Mouse (Mus musculus): ENCODE measurements around the gene Prpf18. TPM values are rescaled to one million over a fixed set of nuclear protein-coding genes. Genes with fewer than 3 reads are reported as not detected.

Prpf18 gene
- total and polyA plus RNA-seq, 3 experiments = 11.4 to 34.7 (median 29.0) TPM

DNA sequence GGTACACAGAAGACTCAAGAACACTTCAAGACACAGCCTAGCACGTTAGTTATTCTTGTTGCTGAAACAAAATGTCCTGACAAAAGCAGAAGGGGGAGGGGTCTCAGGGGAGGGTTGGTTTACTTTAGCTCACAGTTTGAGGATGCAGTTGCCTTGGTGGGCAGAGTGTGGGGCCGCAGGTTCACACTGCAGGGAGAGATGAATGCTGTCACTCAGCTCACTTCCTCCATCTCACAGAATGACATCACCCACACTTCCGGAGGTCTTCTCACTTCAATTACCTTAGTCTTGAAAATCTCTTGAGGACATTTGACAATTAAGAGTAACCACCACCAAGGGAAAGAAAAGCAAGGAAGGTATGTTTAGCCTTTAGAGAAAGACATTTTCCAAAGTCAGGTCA lies 60.3 kb downstream of the Prpf18 start:
- no peak overlapping the region for H3K9ac ChIP-seq (ENCODE audit: low read depth, low read length)
- peak overlapping the region; percentile 72 for H3K27ac ChIP-seq
- WGBS = 40% methylated on average over 3 of the region's 3 CpGs

DNA sequence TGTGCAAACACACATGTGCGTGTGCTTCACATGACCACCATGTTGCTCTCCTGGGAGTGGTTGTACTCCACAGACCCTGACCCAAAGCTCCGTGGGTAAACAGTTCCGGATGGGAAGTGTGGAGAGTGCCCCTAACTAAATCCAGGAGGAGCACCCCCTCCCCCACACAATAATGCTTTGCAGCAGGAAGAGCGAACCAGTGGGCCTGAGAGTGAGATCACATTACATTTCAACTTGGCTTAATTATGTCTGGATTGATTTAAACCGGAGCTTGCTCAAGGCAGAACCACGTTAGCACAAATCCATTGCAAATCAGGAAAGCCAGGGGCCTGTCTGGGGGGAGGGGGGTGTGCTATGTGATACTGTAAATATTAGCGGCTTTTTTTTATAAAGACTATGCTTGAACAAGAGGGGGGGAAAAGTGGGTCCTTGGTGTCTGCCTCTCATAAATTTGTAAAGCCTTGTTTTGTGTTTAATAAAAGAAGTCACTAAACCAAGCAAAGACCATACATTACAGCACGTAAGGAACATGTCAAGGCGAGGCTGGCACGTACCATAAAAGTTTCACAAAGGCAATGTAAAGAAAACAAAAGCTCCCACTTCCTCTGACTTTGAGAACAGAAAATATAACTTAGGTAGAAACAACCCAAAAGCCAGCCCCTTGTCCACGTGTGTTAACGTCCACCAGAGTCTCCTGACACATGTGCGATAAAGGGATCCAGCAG lies 64.1 kb downstream of the Prpf18 start:
- Histone ChIP-seq H3K36me3 (ENCODE audit: control insufficient read depth, insufficient read depth, low read length) (peaks cover 17% of the 10 kb centered on the region), H3K27ac (no peak overlapping the region), H3K27me3 (ENCODE audit: control insufficient read depth, insufficient read depth, low read length) (no peaks in the 10 kb centered on the region), H3K4me1 (ENCODE audit: control insufficient read depth, insufficient read depth, low read length) (peaks cover 12% of the 10 kb centered on the region), H3K4me3 (no peak overlapping the region), H3K79me2 (replicated peaks; ENCODE audit: control insufficient read depth, insufficient read depth, low read length) (no peaks in the 10 kb centered on the region), H3K9ac (ENCODE audit: low read depth, low read length) (no peak overlapping the region)
- intact Hi-C loops (cut with DNase I) = no loop called here
- no peak for TF ChIP-seq CTCF (IDR thresholded peaks at IDR 0.05)
- DNase-seq = no peak
- WGBS = 75% methylated on average over 13 of the region's 13 CpGs

More for the DNA sequence above, 60.3 kb downstream of the Prpf18 start:
- TF ChIP-seq CTCF (IDR thresholded peaks at IDR 0.05) = no peak
- TF ChIP-seq EP300 (IDR thresholded peaks at IDR 0.05; ENCODE audit: insufficient read depth, low read depth, low read length) = no peak
- no peak for TF ChIP-seq POLR2A (IDR thresholded peaks at IDR 0.05; ENCODE audit: insufficient read depth, low read depth, low read length)
- Histone ChIP-seq H3K4me1 (ENCODE audit: control insufficient read depth, insufficient read depth, low read length) (peaks cover 14% of the 10 kb centered on the region), H3K79me2 (replicated peaks; ENCODE audit: control insufficient read depth, insufficient read depth, low read length) (no peaks in the 10 kb centered on the region), H3K27me3 (ENCODE audit: control insufficient read depth, insufficient read depth, low read length) (no peaks in the 10 kb centered on the region), H3K4me3 (no peak overlapping the region), H3K36me3 (ENCODE audit: control insufficient read depth, insufficient read depth, low read length) (peaks cover 22% of the 10 kb centered on the region)
- intact Hi-C loops (cut with DNase I) = loop anchor here (2.0 to 10.0 kb wide), 3 partner anchors 33 to 157 kb away; no protein-coding TSS in a partner anchor
- DNase-seq = no peak

DNA sequence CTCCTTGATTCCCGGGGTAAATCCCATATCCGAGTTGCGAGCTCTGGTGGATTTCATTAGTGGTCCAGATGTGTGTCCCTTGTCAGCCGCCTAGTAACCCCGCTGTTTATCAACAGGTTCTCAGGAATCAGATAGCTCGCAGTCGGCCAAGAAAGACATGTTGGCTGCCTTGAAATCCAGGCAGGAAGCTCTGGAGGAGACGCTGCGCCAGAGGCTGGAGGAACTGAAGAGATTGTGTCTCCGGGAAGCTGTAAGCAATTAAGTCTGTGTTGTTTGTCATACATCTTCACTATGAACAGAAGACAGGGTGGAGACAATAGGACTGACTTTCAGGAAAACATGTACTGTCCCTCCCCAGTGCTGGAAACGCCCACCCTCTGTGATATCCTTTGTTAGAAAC lies 65.7 kb downstream of the Prpf18 start:
- 0 out of 2 replicates have a peak overlapping the region, but pooled peaks have one; percentile 3 for H3K4me3 ChIP-seq
- peak overlapping the region; percentile 65 for H3K27ac ChIP-seq
- TF ChIP-seq POLR2A (IDR thresholded peaks at IDR 0.05; ENCODE audit: insufficient read depth, low read depth, low read length) = no peak
- TF ChIP-seq EP300 (IDR thresholded peaks at IDR 0.05; ENCODE audit: insufficient read depth, low read depth, low read length) = 0 out of 2 replicates have a peak, but pooled peaks have one; percentile 33
- no peak for TF ChIP-seq CTCF (IDR thresholded peaks at IDR 0.05)
- H3K79me2 ChIP-seq (replicated peaks; ENCODE audit: control insufficient read depth, insufficient read depth, low read length) = no peaks in the 10 kb centered on the region
- no peak overlapping the region for H3K9ac ChIP-seq (ENCODE audit: low read depth, low read length)
- peaks cover 9% of the 10 kb centered on the region for H3K36me3 ChIP-seq (ENCODE audit: control insufficient read depth, insufficient read depth, low read length)
- H3K27me3 ChIP-seq (ENCODE audit: control insufficient read depth, insufficient read depth, low read length) = no peaks in the 10 kb centered on the region
- peaks cover 4% of the 10 kb centered on the region for H3K4me1 ChIP-seq (ENCODE audit: control insufficient read depth, insufficient read depth, low read length)
- 33% methylated on average over 11 of the region's 11 CpGs for WGBS
- peak; percentile 51 to 67 for DNase-seq
- intact Hi-C loops (cut with DNase I) = no loop called here

DNA sequence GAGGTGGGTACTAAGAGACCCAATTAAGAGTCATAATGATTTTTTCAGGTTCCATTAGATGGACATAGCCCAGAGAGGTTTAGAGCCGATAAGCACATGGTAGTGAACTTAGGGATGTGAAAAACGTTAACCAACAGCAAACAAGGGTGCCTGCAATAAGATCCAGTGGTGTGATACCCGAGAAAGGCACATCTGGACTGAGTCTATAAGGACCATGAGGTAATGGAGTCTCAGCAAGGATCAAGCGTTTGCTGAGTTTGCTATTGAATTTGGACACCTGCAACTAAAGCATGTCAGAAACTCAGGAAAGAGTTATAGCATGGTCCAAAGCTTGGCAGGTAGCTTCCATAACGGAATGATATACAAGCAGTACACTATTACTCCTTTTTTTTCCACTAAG lies 67.7 kb downstream of the Prpf18 start:
- H3K27ac ChIP-seq = no peak overlapping the region; the same call in 1 of the 2 replicates
- no peaks in the 10 kb centered on the region; the same call in 1 of the 2 replicates for H3K79me2 ChIP-seq (replicated peaks; ENCODE audit: control insufficient read depth, insufficient read depth, low read length)
- TF ChIP-seq CTCF (IDR thresholded peaks at IDR 0.05) (no peak), EP300 (IDR thresholded peaks at IDR 0.05; ENCODE audit: insufficient read depth, low read depth, low read length) (no peak), POLR2A (IDR thresholded peaks at IDR 0.05; ENCODE audit: insufficient read depth, low read depth, low read length) (no peak)
- DNase-seq = no peak
- H3K4me3 ChIP-seq = no peak overlapping the region
- no peak overlapping the region for H3K9ac ChIP-seq (ENCODE audit: low read depth, low read length)
- 80% methylated on average over 5 of the region's 5 CpGs for WGBS
- peaks cover 14% of the 10 kb centered on the region for H3K4me1 ChIP-seq (ENCODE audit: control insufficient read depth, insufficient read depth, low read length)
- H3K36me3 ChIP-seq (ENCODE audit: control insufficient read depth, insufficient read depth, low read length) = peaks cover 17% of the 10 kb centered on the region
- intact Hi-C loops (cut with DNase I) = loop anchor here (2.0 kb wide), 1 partner anchor 13 kb away; no protein-coding TSS in a partner anchor
- H3K27me3 ChIP-seq (ENCODE audit: control insufficient read depth, insufficient read depth, low read length) = no peaks in the 10 kb centered on the region

DNA sequence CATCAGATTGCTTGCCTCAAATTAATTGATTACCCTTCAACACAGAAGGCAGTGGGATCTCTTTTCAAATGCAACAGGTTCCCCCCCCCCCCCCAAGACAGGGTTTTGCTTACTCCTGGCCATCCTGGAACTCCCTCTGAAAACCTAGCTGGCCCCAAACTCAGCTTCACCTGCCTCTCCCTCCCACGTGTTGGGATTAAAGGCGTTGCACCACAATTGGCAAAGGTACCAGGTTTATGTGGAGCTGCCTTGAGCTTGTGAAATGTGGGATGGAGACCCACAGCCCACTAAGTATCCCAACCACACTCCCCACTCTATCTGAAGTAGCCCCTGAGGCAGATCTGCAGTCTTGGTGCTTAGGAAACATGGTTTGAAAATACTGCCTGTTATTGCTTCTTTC lies 69.0 kb downstream of the Prpf18 start:
- intact Hi-C loops (cut with DNase I) = no loop called here

DNA sequence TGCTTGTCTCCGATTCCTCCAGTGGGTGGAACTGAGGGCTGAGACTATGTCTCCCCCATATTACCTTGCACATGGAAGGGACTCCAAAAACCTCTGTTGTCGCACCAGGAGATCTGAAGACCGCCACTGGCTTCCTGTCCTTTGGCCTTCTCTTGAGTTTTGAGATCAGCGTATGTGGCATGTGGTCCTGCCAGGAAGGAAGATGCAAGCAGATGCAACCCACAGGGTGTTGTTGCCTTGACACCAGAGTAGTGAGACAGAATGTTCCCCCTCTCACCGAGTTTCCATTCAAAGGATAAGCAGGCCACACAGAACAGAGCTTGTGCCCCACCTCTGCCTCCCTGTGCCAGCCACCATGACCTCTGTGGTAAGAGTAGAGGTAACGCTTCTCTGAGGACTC lies 71.2 kb downstream of the Prpf18 start:
- DNase-seq = no peak
- no peak for TF ChIP-seq POLR2A (IDR thresholded peaks at IDR 0.05; ENCODE audit: insufficient read depth, low read depth, low read length)
- no peak for TF ChIP-seq EP300 (IDR thresholded peaks at IDR 0.05; ENCODE audit: insufficient read depth, low read depth, low read length)
- no peak for TF ChIP-seq CTCF (IDR thresholded peaks at IDR 0.05)
- no peaks in the 10 kb centered on the region for H3K27me3 ChIP-seq (ENCODE audit: control insufficient read depth, insufficient read depth, low read length)
- H3K4me3 ChIP-seq = no peak overlapping the region
- H3K4me1 ChIP-seq (ENCODE audit: control insufficient read depth, insufficient read depth, low read length) = peaks cover 23% of the 10 kb centered on the region
- peaks cover 41% of the 10 kb centered on the region for H3K36me3 ChIP-seq (ENCODE audit: control insufficient read depth, insufficient read depth, low read length)
- H3K9ac ChIP-seq (ENCODE audit: low read depth, low read length) = no peak overlapping the region
- 64% methylated on average over 6 of the region's 6 CpGs for WGBS
- H3K27ac ChIP-seq = no peak overlapping the region
- no peaks in the 10 kb centered on the region; the same call in none of the 2 replicates for H3K79me2 ChIP-seq (replicated peaks; ENCODE audit: control insufficient read depth, insufficient read depth, low read length)
- intact Hi-C loops (cut with DNase I) = no loop called here

More for the DNA sequence above, 69.0 kb downstream of the Prpf18 start:
- H3K36me3 ChIP-seq (ENCODE audit: control insufficient read depth, insufficient read depth, low read length) = peaks cover 27% of the 10 kb centered on the region
- no peak for DNase-seq
- H3K9ac ChIP-seq (ENCODE audit: low read depth, low read length) = no peak overlapping the region
- H3K27ac ChIP-seq = no peak overlapping the region
- no peaks in the 10 kb centered on the region; the same call in 1 of the 2 replicates for H3K79me2 ChIP-seq (replicated peaks; ENCODE audit: control insufficient read depth, insufficient read depth, low read length)
- H3K4me1 ChIP-seq (ENCODE audit: control insufficient read depth, insufficient read depth, low read length) = peaks cover 23% of the 10 kb centered on the region
- whole genome bisulfite sequencing = 83% methylated on average over 2 of the region's 2 CpGs
- no peak overlapping the region for H3K4me3 ChIP-seq
- H3K27me3 ChIP-seq (ENCODE audit: control insufficient read depth, insufficient read depth, low read length) = no peaks in the 10 kb centered on the region
- TF ChIP-seq CTCF (IDR thresholded peaks at IDR 0.05) (no peak), POLR2A (IDR thresholded peaks at IDR 0.05; ENCODE audit: insufficient read depth, low read depth, low read length) (no peak), EP300 (IDR thresholded peaks at IDR 0.05; ENCODE audit: insufficient read depth, low read depth, low read length) (no peak)

All from heart, adult 2 months (tissue).